Mouse (Mus musculus): Measurements from ENCODE around the gene Rbfox1. TPM values are rescaled to one million over a fixed set of nuclear protein-coding genes. Genes with fewer than 3 reads are reported as not detected.

The Rbfox1 gene
- total RNA-seq, 2 experiments from 2014 or later = not detected

- no peak for ATAC-seq (replicated peaks; ENCODE audit: low FRiP score, low TSS enrichment, poor library complexity, severe bottlenecking)
These were observed 1456.0 kb downstream of the Rbfox1 start for GRCm38 (mm10) chr16:7341186-7341585.

DNA sequence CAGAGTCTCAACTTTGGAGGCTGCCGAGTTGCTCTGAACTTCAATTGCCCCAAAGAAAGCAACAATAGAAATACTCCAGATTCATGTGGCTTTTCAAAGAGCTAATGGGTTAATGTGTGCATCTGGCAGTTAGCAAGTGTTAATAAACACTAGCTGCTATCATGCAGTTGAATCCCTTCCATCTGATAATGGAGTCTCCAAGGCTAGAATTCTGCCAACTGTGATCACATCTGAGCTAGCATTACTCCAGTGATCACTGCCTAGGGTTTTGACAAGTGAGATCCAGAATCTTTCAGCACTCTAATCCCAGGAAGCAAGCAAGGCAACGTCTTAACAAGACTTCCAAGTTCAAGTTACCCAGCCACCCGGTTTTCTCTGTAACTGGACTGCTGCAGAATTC is 1460.1 kb downstream of the Rbfox1 start:
- ATAC-seq (replicated peaks; ENCODE audit: low FRiP score, low TSS enrichment, poor library complexity, severe bottlenecking) = no peak

GRCm38 (mm10) chr16:7346001-7346625 is 1461.0 kb downstream of the Rbfox1 start:
- no peak for ATAC-seq (replicated peaks; ENCODE audit: low FRiP score, low TSS enrichment, poor library complexity, severe bottlenecking)

- ATAC-seq (replicated peaks; ENCODE audit: low FRiP score, low TSS enrichment, poor library complexity, severe bottlenecking) = no peak
These were observed 1462.5 kb downstream of the Rbfox1 start for GRCm38 (mm10) chr16:7347522-7348165.

- ATAC-seq (replicated peaks; ENCODE audit: low FRiP score, low TSS enrichment, poor library complexity, severe bottlenecking) = no peak
These were observed 1467.7 kb downstream of the Rbfox1 start for GRCm38 (mm10) chr16:7352808-7353207.

DNA sequence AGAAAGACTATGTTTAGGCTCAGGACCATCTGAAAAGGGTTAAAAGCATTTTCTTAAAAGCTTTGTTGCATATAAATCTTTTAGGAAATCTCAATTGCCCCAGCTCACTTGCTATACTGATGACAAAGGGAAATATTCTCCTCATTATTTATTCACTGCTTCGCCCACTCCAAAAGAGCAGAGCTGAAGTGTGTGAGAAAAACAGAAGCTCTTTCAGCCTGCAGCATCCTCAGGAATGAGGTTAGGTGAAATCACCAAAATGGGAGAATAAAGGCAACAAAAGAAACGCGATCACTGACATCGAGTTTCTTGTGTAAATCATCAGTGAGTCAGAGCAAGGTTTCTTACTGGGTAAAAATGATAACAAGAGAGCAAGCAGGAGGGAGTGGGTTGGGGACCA is 1469.0 kb downstream of the Rbfox1 start:
- ATAC-seq (replicated peaks; ENCODE audit: low FRiP score, low TSS enrichment, poor library complexity, severe bottlenecking) = no peak

DNA sequence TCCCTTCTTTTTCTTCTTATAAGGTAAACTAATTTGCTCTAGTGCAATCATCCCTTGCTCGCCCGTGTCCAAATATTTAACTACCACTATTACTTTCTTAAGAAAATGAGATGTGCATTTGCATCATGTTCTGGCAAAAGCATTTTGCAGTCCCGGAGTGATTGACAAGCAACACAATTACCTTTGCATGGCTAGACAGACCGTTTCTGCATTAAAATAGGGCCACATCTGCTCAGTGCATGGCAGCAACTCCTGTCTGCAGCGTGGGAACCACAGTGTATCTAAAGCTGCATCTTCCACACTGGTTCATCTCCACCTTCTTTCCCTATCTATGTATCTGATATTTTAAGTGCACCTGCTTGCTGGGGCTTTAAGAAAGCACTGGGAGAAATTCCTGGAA is 1473.9 kb downstream of the Rbfox1 start:
- no peak for ATAC-seq (replicated peaks; ENCODE audit: low FRiP score, low TSS enrichment, poor library complexity, severe bottlenecking)

GRCm38 (mm10) chr16:7360706-7361105 is 1475.6 kb downstream of the Rbfox1 start:
- no peak for ATAC-seq (replicated peaks; ENCODE audit: low FRiP score, low TSS enrichment, poor library complexity, severe bottlenecking)

DNA sequence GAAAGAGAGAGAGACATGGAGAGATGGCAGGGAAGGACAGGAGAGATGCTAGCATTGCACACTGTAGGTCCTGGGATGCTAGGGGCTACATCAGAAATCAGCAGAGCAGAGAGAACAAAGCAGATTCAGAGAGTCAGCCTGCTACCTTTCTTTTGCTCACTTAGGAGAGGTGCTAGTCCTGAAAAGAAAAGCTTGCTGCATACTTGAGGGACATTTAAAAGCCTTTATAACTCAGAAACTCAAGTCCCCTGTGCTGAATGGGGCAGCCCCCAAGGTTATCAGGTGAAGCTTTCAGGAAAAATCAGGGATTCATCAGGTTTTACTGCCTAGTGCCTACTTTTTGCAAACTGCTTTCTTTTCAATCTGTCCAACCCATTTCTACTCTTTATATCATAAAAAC is 1480.7 kb downstream of the Rbfox1 start:
- ATAC-seq (replicated peaks; ENCODE audit: low FRiP score, low TSS enrichment, poor library complexity, severe bottlenecking) = no peak

GRCm38 (mm10) chr16:7374146-7374545 is 1489.0 kb downstream of the Rbfox1 start:
- ATAC-seq (replicated peaks; ENCODE audit: low FRiP score, low TSS enrichment, poor library complexity, severe bottlenecking) = no peak

GRCm38 (mm10) chr16:7374674-7375073 is 1489.5 kb downstream of the Rbfox1 start:
- ATAC-seq (replicated peaks; ENCODE audit: low FRiP score, low TSS enrichment, poor library complexity, severe bottlenecking) = no peak

DNA sequence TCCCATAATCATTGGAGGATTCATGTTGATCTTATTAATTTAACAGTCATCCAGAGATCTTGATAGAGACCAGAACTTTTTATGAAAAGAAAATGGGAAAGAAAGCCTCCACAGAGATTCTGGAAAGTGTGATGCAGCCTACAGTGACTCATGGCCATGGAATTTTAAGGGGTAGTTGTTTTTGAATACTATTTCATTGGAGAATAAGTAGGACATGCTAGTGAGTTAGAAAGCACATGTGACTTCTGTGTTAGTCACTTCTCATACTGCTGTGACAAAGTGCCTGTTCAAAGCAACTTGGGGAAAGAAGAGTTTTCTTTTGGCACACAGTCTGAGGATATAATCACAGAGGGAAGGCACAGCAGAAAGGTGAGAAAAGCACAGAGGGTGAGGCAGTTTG is 1510.9 kb downstream of the Rbfox1 start:
- ATAC-seq (replicated peaks; ENCODE audit: low FRiP score, low TSS enrichment, poor library complexity, severe bottlenecking) = no peak

GRCm38 (mm10) chr16:7404766-7405492 is 1519.8 kb downstream of the Rbfox1 start:
- ATAC-seq (replicated peaks; ENCODE audit: low FRiP score, low TSS enrichment, poor library complexity, severe bottlenecking) = no peak

DNA sequence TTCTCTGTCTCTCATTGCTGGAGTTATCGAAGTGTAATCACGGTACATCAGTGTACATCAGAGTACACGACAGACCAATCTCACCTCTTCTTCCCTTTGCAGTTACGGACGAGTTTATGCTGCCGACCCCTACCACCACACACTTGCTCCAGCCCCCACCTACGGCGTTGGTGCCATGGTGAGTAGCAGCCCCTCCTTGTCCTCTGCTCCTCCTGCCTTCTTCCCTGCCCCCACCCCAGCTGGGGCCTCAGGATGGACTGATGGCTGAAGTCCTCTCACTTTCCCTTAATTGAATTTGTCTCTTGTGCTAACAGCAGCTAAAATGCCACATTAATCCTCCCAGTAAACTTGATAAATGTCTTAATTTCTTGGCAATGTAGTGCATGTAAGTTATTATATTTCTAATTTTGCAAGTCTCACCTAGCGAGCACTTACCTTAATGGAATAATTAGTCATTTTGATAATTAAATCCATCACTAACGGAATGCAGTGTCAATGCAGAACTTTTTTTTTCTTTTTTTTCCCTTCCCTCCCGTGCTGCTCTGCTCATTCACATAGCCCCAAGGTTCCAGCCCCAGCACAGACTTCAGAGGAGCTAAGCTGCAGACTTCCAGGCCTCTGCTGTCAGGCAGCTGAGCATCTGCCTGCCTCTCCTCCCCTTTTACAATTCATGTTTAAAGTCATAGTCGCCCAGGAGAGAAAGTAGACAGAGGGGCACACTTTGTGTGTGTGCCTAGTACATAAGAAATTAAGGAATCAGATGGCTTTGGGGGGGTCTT is 1522.9 kb downstream of the Rbfox1 start:
- no peak for ATAC-seq (replicated peaks; ENCODE audit: low FRiP score, low TSS enrichment, poor library complexity, severe bottlenecking)

DNA sequence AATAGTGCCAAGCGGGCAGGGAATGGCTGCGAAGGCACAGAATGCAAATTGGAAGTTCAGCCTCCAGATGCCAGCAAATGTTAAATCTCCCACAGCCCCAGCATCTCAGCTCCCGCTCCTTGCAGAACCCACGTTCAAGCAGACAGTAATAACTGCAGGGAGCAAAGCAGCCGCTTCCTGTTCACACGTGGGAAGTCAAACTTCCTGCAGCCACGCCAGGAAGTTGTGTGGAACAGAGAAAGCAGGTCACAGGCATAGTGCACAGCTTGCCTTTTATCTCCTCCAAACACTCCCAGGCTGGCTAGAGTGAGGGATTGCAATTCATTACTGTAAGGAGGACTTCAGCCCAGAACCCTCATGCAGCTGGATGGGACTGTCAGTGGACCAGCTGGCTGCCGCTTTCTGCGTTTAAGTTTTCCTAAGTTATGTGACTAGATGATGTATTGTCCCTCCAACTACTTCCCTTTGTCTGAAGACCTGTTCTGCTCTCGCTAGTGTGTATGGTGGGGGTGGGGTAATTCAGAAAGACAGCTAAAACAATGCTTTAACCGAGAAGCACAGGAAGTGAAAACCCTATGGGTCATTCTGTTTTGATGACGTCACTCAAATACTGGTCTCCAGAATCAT is 1534.6 kb downstream of the Rbfox1 start:
- ATAC-seq (replicated peaks; ENCODE audit: low FRiP score, low TSS enrichment, poor library complexity, severe bottlenecking) = no peak

DNA sequence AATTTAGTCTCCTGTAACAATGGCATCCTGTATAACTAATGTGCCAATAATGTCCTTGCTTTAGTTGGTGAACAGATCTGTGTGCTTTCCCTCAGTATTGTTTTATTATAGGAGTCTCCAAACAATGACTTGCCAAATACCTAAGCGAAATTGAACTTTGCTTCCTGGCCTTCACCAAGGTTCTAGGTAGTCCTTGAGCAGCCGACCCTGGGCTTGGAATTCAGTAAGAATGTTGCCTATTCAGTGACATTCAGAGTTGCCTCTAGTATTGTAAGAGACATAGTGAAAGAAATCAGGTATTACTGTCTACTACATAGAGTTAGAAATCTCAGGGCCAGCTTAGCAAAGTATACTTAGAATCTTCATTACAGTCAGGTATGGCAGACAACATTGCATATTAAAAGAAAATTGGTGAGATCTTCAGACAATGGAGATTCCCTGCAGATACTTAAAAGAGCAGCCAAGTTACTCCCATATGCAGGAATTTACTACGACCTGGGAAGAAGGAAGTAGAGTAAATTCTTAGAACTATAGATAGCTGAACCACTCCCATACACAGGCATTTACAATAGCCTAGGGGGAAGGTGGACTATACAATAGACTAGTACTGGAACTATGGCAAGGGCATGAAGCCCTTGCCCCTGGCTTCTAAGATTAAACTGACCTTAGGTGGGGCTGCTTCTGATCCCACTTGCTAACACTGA is 1540.4 kb downstream of the Rbfox1 start:
- no peak for ATAC-seq (replicated peaks; ENCODE audit: low FRiP score, low TSS enrichment, poor library complexity, severe bottlenecking)

DNA sequence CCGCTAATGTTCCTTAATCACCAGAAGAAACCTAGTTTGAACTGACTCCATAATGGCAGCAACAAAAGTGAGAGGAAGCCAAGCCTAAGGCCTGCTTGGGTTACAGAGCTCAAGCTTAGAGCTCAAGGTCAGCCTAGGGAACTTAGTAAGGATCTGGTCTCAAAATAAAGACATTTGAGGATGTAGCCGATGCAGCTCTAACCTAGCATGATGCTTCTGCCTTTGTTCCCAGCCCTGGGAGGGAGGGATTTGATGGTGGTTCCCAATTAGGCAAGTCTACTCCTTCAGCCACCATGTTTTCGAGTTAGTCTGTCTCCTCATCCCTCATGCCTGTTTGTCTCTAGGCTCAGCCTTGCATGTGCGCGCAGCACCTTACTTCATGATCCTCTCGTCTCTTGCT is 1548.1 kb downstream of the Rbfox1 start:
- no peak for ATAC-seq (replicated peaks; ENCODE audit: low FRiP score, low TSS enrichment, poor library complexity, severe bottlenecking)

DNA sequence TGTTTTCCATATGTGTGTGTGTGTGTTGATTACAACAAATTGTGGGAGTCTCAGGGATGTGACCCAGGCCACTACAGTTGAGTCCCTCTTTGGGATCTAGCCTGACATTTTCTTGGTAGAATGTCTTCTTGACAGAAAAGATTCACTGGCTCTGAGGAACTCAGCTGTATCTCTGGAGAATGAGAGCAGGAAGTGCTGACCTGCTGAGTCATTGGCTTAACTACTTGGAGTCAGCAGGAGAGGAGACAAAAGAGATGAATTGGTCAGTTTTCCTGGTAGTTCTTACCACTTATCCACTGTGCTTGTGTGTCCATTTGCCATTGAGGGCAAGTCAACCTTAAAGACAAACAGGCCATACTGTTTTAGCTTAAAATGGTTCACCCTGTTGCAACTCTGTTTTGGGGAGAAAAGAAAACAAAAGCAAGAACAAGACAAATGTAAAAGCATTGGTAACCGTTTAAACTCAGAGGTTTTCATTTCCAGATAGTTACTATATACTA is 1561.7 kb downstream of the Rbfox1 start:
- no peak for ATAC-seq (replicated peaks; ENCODE audit: low FRiP score, low TSS enrichment, poor library complexity, severe bottlenecking)
